Mouse (Mus musculus): Measurements from ENCODE around the gene Gpr132. TPM values are rescaled to one million over a fixed set of nuclear protein-coding genes. Genes with fewer than 3 reads are reported as not detected.

Gpr132 gene
- total and polyA plus RNA-seq, 3 experiments: 5.4 to 6.5 TPM; not detected in 1

DNA sequence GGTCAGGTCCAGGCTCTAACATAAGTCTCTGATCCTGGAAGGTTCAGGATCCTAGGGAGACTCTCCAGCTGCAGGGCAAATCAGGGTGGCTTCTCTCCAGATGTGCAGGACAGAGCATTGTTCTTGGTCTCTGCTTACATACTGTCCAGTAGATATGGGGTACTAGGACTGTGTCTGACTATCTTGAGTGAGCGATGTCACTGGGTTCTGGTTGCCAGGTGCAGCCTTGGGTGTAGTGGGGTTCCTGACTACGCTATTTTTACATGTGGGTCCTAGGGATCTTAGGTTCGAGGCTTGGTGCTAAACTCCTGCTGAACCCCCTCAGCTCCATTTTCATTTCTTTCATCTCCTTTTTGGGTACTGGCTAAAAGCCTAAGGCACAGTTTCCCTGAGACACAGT is 37.5 kb downstream of the Gpr132 start:
- TF ChIP-seq BHLHE40 (IDR thresholded peaks at IDR 0.05; ENCODE audit: borderline replicate concordance, low read depth, low read length) (no peak), RAD21 (IDR thresholded peaks at IDR 0.05; ENCODE audit: low read depth, low read length) (no peak), ZMIZ1 (IDR thresholded peaks at IDR 0.05; ENCODE audit: low read depth, low read length) (no peak), CHD1 (IDR thresholded peaks at IDR 0.05; ENCODE audit: low read depth, low read length) (no peak), NELFE (IDR thresholded peaks at IDR 0.05; ENCODE audit: low read depth, low read length) (no peak), ZNF384 (IDR thresholded peaks at IDR 0.05; ENCODE audit: low read depth, low read length) (no peak), USF2 (IDR thresholded peaks at IDR 0.05; ENCODE audit: borderline replicate concordance in 1 of 2, insufficient read depth in 1 of 2, low read depth in 1 of 2, low read length in 2 of 2) (no peak), CTCF (IDR thresholded peaks at IDR 0.05 in 2 of 3, conservative IDR thresholded peaks at IDR 0.05 in 1 of 3; ENCODE audit: control insufficient read depth in 1 of 3, insufficient read depth in 1 of 3, low read depth in 2 of 3, low read length in 3 of 3, poor library complexity in 1 of 3, severe bottlenecking in 1 of 3) (no peak), EP300 (IDR thresholded peaks at IDR 0.05; ENCODE audit: low read depth in 1 of 2, low read length in 2 of 2) (no peak), GABPA (IDR thresholded peaks at IDR 0.05; ENCODE audit: low read depth, low read length) (no peak), GATA1 (IDR thresholded peaks at IDR 0.05; ENCODE audit: low read depth, low read length) (no peak), ZC3H11A (IDR thresholded peaks at IDR 0.05; ENCODE audit: low read depth, low read length) (no peak), POLR2AphosphoS5 (IDR thresholded peaks at IDR 0.05; ENCODE audit: borderline replicate concordance, low read depth, low read length) (no peak), ELF1 (IDR thresholded peaks at IDR 0.05; ENCODE audit: low read depth, low read length) (no peak), KAT2A (conservative IDR thresholded peaks at IDR 0.05; ENCODE audit: low read depth, low read length) (no peak), TCF12 (IDR thresholded peaks at IDR 0.05; ENCODE audit: low read depth, low read length) (no peak), TAL1 (IDR thresholded peaks at IDR 0.05; ENCODE audit: low read length) (no peak), NRF1 (IDR thresholded peaks at IDR 0.05; ENCODE audit: insufficient read depth, low read depth, low read length, poor library complexity, severe bottlenecking) (no peak), MYB (IDR thresholded peaks at IDR 0.05; ENCODE audit: low read depth, low read length) (no peak), MAX (IDR thresholded peaks at IDR 0.05; ENCODE audit: low read length) (no peak)
- Histone ChIP-seq H3K27me3 (ENCODE audit: control insufficient read depth in 1 of 2, insufficient read depth in 2 of 2, low read length in 2 of 2) (no peaks in the 10 kb centered on the region), H3K79me2 (ENCODE audit: control insufficient read depth, insufficient read depth, low read length, poor library complexity) (peaks cover 56% of the 10 kb centered on the region), H3K36me3 (ENCODE audit: control insufficient read depth in 1 of 2, insufficient read depth in 2 of 2, low read length in 2 of 2) (peaks cover 20 to 54% of the 10 kb centered on the region in 2 experiments), H3K9ac (ENCODE audit: control insufficient read depth, low read depth, low read length, poor library complexity, severe bottlenecking) (peak overlapping the region; percentile 85), H3K27ac (ENCODE audit: control insufficient read depth, low read depth, low read length) (peak overlapping the region; percentile 80), H3K4me3 (ENCODE audit: control insufficient read depth in 1 of 2, insufficient read depth in 1 of 2, low read depth in 2 of 2, low read length in 2 of 2) (peak overlapping the region; percentile 69 to 88), H3K9me3 (replicated peaks; ENCODE audit: insufficient read depth, low read length) (no peaks in the 10 kb centered on the region), H3K4me1 (ENCODE audit: control insufficient read depth in 1 of 2, insufficient read depth in 2 of 2, low read length in 2 of 2) (peaks cover 32 to 61% of the 10 kb centered on the region in 2 experiments)
- DNase-seq (ENCODE audit: low read depth, low spot score): no peak

DNA sequence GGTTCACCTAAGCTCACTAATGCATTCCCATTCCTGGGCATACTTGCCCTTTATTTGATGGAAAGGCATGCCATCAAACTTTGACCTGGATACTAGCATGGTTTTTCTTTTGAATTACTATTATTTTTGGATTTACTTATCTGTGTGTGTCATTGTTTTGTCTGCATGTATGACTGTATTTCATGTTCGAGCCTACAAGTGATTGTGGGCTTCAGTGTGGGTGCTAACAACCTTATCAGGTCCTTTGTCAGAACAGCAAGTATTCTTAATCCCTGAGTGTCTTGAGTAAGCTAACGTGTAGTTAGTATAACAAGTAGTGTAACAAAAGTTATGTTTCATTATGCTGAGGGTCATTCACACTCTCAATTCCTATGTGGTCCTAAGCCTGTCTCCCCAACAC is 37.9 kb downstream of the Gpr132 start:
- Histone ChIP-seq H3K4me1 (ENCODE audit: control insufficient read depth in 1 of 2, insufficient read depth in 2 of 2, low read length in 2 of 2) (peaks cover 32 to 61% of the 10 kb centered on the region in 2 experiments), H3K79me2 (ENCODE audit: control insufficient read depth, insufficient read depth, low read length, poor library complexity) (peaks cover 59% of the 10 kb centered on the region), H3K9me3 (replicated peaks; ENCODE audit: insufficient read depth, low read length) (no peaks in the 10 kb centered on the region), H3K4me3 (ENCODE audit: control insufficient read depth in 1 of 2, insufficient read depth in 1 of 2, low read depth in 2 of 2, low read length in 2 of 2) (peak overlapping the region; percentile 69 to 88), H3K27me3 (ENCODE audit: control insufficient read depth in 1 of 2, insufficient read depth in 2 of 2, low read length in 2 of 2) (no peaks in the 10 kb centered on the region), H3K27ac (ENCODE audit: control insufficient read depth, low read depth, low read length) (peak overlapping the region; percentile 80), H3K36me3 (ENCODE audit: control insufficient read depth in 1 of 2, insufficient read depth in 2 of 2, low read length in 2 of 2) (peaks cover 22 to 56% of the 10 kb centered on the region in 2 experiments), H3K9ac (ENCODE audit: control insufficient read depth, low read depth, low read length, poor library complexity, severe bottlenecking) (peak overlapping the region; percentile 85)
- DNase-seq (ENCODE audit: low read depth, low spot score): peak; percentile 85
- TF ChIP-seq ZC3H11A (IDR thresholded peaks at IDR 0.05; ENCODE audit: low read depth, low read length): no peak
- TF ChIP-seq GATA1 (IDR thresholded peaks at IDR 0.05; ENCODE audit: low read depth, low read length): peak; percentile 69
- TF ChIP-seq NELFE (IDR thresholded peaks at IDR 0.05; ENCODE audit: low read depth, low read length): no peak

Measured in MEL (cell line).